Mouse (Mus musculus) thymus, adult 2 months (tissue): ENCODE measurements around the gene Ssna1.

Experiments
- CTCF ChIP-seq: fragments of 200-500 bp; IDR thresholded peaks from 2 replicates; pipeline ENCODE4 v1.5.1; 2012; ENCODE audit warnings: mild to moderate bottlenecking, control low read depth, low read length, moderate library complexity, borderline replicate concordance; ENCODE audit not compliant: control insufficient read depth, poor library complexity, insufficient read depth; ENCODE audit errors: extremely low read depth
- POLR2A ChIP-seq: fragments of 200-500 bp; IDR thresholded peaks from 2 replicates; pipeline ENCODE4 v1.6.1; 2012; ENCODE audit warnings: mild to moderate bottlenecking, low read length, control low read depth, moderate library complexity; ENCODE audit not compliant: control insufficient read depth, poor library complexity, insufficient read depth; ENCODE audit errors: extremely low read depth

DNA sequence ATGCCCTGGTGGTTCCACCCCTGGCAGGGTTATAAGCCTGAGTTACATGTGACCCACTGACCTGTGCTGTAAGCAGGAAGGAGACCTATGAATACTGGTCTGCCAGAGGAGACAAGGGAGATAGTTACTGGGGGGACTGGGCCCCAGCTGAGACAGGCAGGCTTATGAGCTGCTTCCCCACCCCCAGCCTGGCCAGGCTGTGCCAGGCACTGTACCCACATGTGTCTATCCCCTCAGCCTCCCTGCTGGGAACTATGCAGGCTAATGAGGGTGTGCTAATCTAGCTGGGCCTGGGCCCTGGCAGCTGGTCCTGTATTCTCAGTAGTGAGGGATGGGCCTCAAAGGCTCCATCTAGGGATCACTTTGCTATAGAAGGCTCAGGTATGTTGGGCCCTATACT lies 5.0 kb downstream of the Ssna1 start:
- TF ChIP-seq POLR2A: no peak
- no peak for TF ChIP-seq CTCF
